Mouse (Mus musculus): Measurements from ENCODE around the gene Ptpn1. TPM values are rescaled to one million over a fixed set of nuclear protein-coding genes. Genes with fewer than 3 reads are reported as not detected.

Ptpn1 gene
- polyA plus RNA-seq, 1 experiment: 24.4 TPM

- no peaks in the 10 kb centered on the region for H3K27me3 ChIP-seq (ENCODE audit: control insufficient read depth, insufficient read depth, low read length)
- TF ChIP-seq POLR2A (IDR thresholded peaks at IDR 0.05; ENCODE audit: low read depth, low read length): no peak
- no peak for TF ChIP-seq CTCF (IDR thresholded peaks at IDR 0.05; ENCODE audit: extremely low read depth, insufficient read length, insufficient replicate concordance, low read depth, low read length)
- 59% methylated on average over 8 of the region's 8 CpGs for WGBS
- no peak overlapping the region for H3K4me3 ChIP-seq (ENCODE audit: low read depth, low read length)
- no peaks in the 10 kb centered on the region for H3K36me3 ChIP-seq (ENCODE audit: control insufficient read depth, insufficient read depth, low read length)
- no peaks in the 10 kb centered on the region; the same call in 1 of the 2 replicates for H3K4me1 ChIP-seq (ENCODE audit: control insufficient read depth, insufficient read depth, insufficient read length, low read length)
- H3K27ac ChIP-seq (ENCODE audit: insufficient read depth, low read depth, low read length): no peak overlapping the region
Observed at GRCm38 (mm10) chr2:167905561-167905960, 26.3 kb upstream of the Ptpn1 start.

GRCm38 (mm10) chr2:167906729-167907128 lies 25.1 kb upstream of the Ptpn1 start:
- TF ChIP-seq POLR2A (IDR thresholded peaks at IDR 0.05; ENCODE audit: low read depth, low read length) (no peak), CTCF (IDR thresholded peaks at IDR 0.05; ENCODE audit: extremely low read depth, insufficient read length, insufficient replicate concordance, low read depth, low read length) (no peak)

DNA sequence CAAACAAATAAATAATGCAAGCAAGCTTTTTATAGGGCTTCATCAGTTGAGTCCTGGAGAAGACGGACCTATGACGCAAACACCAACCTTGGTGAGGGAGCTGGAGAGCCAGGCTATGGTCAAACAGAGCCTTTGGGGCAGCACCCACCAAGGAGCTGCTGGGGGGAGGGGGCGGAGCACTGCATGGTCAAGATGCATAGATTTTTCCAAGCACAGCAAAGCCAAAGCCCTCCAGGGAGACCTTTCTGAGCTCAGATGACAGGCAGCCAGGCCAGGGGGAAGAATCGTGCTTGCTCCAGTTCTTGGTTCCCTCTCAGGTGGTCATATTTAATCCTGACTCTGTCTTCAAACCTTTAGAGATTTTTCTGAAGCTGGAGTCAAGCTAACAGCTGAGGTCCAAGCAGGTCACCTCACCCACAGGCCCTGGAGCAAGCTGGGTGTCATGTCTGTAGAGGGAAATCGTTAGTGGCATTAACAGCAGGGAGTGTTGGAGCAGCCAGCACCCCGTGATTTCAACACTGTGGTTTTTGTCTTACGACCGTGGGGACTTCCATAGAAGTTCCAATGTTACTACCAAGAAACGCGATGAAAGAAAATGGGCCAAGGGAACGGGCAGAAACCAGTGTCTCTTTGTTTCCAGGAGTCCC lies 22.2 kb upstream of the Ptpn1 start:
- TF ChIP-seq CTCF (IDR thresholded peaks at IDR 0.05; ENCODE audit: extremely low read depth, insufficient read length, insufficient replicate concordance, low read depth, low read length): no peak
- no peak for TF ChIP-seq POLR2A (IDR thresholded peaks at IDR 0.05; ENCODE audit: low read depth, low read length)
- Histone ChIP-seq H3K27ac (ENCODE audit: insufficient read depth, low read depth, low read length) (no peak overlapping the region), H3K36me3 (ENCODE audit: control insufficient read depth, insufficient read depth, low read length) (no peaks in the 10 kb centered on the region), H3K27me3 (ENCODE audit: control insufficient read depth, insufficient read depth, low read length) (no peaks in the 10 kb centered on the region), H3K4me3 (ENCODE audit: low read depth, low read length) (no peak overlapping the region), H3K4me1 (ENCODE audit: control insufficient read depth, insufficient read depth, insufficient read length, low read length) (no peaks in the 10 kb centered on the region)
- 70% methylated on average over 11 of the region's 11 CpGs for WGBS

More at GRCm38 (mm10) chr2:167906729-167907128, 25.1 kb upstream of the Ptpn1 start:
- Histone ChIP-seq H3K4me3 (ENCODE audit: low read depth, low read length) (no peak overlapping the region), H3K27me3 (ENCODE audit: control insufficient read depth, insufficient read depth, low read length) (no peaks in the 10 kb centered on the region), H3K4me1 (ENCODE audit: control insufficient read depth, insufficient read depth, insufficient read length, low read length) (no peaks in the 10 kb centered on the region; the same call in 1 of the 2 replicates), H3K27ac (ENCODE audit: insufficient read depth, low read depth, low read length) (no peak overlapping the region), H3K36me3 (ENCODE audit: control insufficient read depth, insufficient read depth, low read length) (no peaks in the 10 kb centered on the region)

DNA sequence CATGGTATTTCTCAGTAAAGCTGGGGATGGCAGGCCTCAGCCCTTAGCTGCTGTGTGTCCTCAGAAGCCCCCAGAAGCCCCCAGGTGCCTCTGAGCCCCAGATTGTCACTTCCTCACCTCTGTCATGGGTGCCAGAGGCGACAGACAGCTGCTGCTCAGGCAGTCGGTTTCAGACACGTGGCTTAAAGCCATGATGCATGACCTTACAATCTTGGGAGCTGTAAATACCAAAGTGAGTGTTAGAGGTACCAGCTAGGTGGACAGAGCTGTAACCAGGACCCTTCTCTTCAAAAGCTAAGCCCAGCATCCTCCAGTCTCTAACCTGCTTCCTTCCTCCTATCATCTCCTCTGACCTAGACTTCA lies 21.7 kb upstream of the Ptpn1 start:
- Histone ChIP-seq H3K36me3 (ENCODE audit: control insufficient read depth, insufficient read depth, low read length) (no peaks in the 10 kb centered on the region), H3K27me3 (ENCODE audit: control insufficient read depth, insufficient read depth, low read length) (no peaks in the 10 kb centered on the region), H3K27ac (ENCODE audit: insufficient read depth, low read depth, low read length) (no peak overlapping the region), H3K4me1 (ENCODE audit: control insufficient read depth, insufficient read depth, insufficient read length, low read length) (no peaks in the 10 kb centered on the region), H3K4me3 (ENCODE audit: low read depth, low read length) (no peak overlapping the region)
- WGBS: 44% methylated on average over 3 of the region's 3 CpGs
- no peak for TF ChIP-seq CTCF (IDR thresholded peaks at IDR 0.05; ENCODE audit: extremely low read depth, insufficient read length, insufficient replicate concordance, low read depth, low read length)
- TF ChIP-seq POLR2A (IDR thresholded peaks at IDR 0.05; ENCODE audit: low read depth, low read length): no peak

- 86% methylated on average over 5 of the region's 5 CpGs for WGBS
- Histone ChIP-seq H3K36me3 (ENCODE audit: control insufficient read depth, insufficient read depth, low read length) (no peaks in the 10 kb centered on the region), H3K4me3 (ENCODE audit: low read depth, low read length) (no peak overlapping the region), H3K27me3 (ENCODE audit: control insufficient read depth, insufficient read depth, low read length) (no peaks in the 10 kb centered on the region), H3K4me1 (ENCODE audit: control insufficient read depth, insufficient read depth, insufficient read length, low read length) (no peaks in the 10 kb centered on the region), H3K27ac (ENCODE audit: insufficient read depth, low read depth, low read length) (no peak overlapping the region)
- TF ChIP-seq POLR2A (IDR thresholded peaks at IDR 0.05; ENCODE audit: low read depth, low read length): no peak
- no peak for TF ChIP-seq CTCF (IDR thresholded peaks at IDR 0.05; ENCODE audit: extremely low read depth, insufficient read length, insufficient replicate concordance, low read depth, low read length)
Observed at GRCm38 (mm10) chr2:167911511-167911910, 20.3 kb upstream of the Ptpn1 start.

DNA sequence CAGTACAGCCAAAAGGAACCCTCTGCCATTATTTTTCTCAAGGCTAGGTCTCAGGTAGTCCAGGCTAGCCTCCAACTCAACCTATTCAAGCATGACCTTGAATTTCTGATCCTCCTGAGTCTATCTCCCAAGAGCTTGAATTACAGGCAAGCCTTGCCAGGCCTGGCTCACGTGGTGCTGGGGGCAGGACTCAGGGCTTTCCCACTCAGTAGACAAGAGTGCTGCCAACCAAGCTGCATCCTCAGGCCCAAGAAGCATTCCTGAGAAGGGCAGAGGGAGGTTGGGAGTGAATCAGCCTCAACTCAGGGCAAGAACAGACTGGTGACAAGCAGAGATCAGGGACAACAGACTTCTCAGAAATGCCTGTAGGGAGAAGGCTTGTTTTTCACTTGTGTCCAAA lies 12.8 kb upstream of the Ptpn1 start:
- Histone ChIP-seq H3K27ac (ENCODE audit: insufficient read depth, low read depth, low read length) (no peak overlapping the region), H3K4me3 (ENCODE audit: low read depth, low read length) (no peak overlapping the region), H3K4me1 (ENCODE audit: control insufficient read depth, insufficient read depth, insufficient read length, low read length) (no peaks in the 10 kb centered on the region), H3K36me3 (ENCODE audit: control insufficient read depth, insufficient read depth, low read length) (no peaks in the 10 kb centered on the region), H3K27me3 (ENCODE audit: control insufficient read depth, insufficient read depth, low read length) (no peaks in the 10 kb centered on the region)
- TF ChIP-seq POLR2A (IDR thresholded peaks at IDR 0.05; ENCODE audit: low read depth, low read length) (no peak), CTCF (IDR thresholded peaks at IDR 0.05; ENCODE audit: extremely low read depth, insufficient read length, insufficient replicate concordance, low read depth, low read length) (no peak)
- 58% methylated on average over 1 of the region's 1 CpGs for WGBS

- H3K36me3 ChIP-seq (ENCODE audit: control insufficient read depth, insufficient read depth, low read length): no peaks in the 10 kb centered on the region
- no peak for TF ChIP-seq POLR2A (IDR thresholded peaks at IDR 0.05; ENCODE audit: low read depth, low read length)
- no peak for TF ChIP-seq CTCF (IDR thresholded peaks at IDR 0.05; ENCODE audit: extremely low read depth, insufficient read length, insufficient replicate concordance, low read depth, low read length)
- no peaks in the 10 kb centered on the region for H3K4me1 ChIP-seq (ENCODE audit: control insufficient read depth, insufficient read depth, insufficient read length, low read length)
- no peak overlapping the region for H3K27ac ChIP-seq (ENCODE audit: insufficient read depth, low read depth, low read length)
- no peak overlapping the region for H3K4me3 ChIP-seq (ENCODE audit: low read depth, low read length)
- whole genome bisulfite sequencing: 65% methylated on average over 11 of the region's 11 CpGs
- H3K27me3 ChIP-seq (ENCODE audit: control insufficient read depth, insufficient read depth, low read length): no peaks in the 10 kb centered on the region
Observed at GRCm38 (mm10) chr2:167920041-167920440, 11.8 kb upstream of the Ptpn1 start.
